Comparison of ENCODE assay signal across 9 mouse cellular contexts in the genomic region with DNA sequence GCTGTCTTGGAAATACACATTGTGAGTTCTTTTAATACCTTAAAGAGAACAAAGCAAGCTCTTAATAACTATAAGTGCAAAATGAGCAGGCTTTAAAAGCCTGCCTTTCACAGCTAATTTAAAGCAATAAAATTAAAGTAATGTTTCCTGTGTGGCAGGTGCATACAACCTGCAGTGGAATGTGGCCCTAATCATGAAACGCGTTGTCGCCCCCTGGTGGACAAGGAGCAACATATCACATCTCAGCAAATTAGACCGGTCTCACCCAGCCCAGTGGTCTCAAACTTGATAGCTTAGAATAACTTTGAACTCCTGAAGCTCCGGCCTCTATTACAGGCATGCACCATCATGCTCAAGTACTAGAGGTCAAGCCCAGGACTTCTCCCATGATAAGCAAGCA. TPM values are rescaled to one million over a fixed set of nuclear protein-coding genes. Genes with fewer than 3 reads are reported as not detected.
DNase-seq lines count a peak whose midpoint lies in the region; ATAC-seq and TF ChIP-seq lines count a peak whose summit lies in the region.
"Had no signal": no experiment of that assay in that cellular context is flagged by ENCODE, and none has a peak within 500 bp of the region (broad histone marks: within the 10 kb centered on the region; RNA-seq: fewer than 3 reads in every experiment).

No protein-coding gene starts in this region.

- peaks cover 42% of the 10 kb centered on the region for H3K36me3 ChIP-seq in E14TG2a.4 (ENCODE audit: insufficient read depth, low read length)
- H3K36me3 ChIP-seq: limb, embryonic 13.5 days had no signal

- peak; percentile 71 for ATAC-seq in granulocyte monocyte progenitor cell, adult 5-6 weeks (replicated peaks; ENCODE audit: poor library complexity, severe bottlenecking)

- peaks cover 20% of the 10 kb centered on the region for H3K4me1 ChIP-seq in E14TG2a.4 (replicated peaks; ENCODE audit: low read depth, low read length)
- H3K4me1 ChIP-seq: limb, embryonic 13.5 days had no signal

- TF ChIP-seq CTCF in E14TG2a.4 (conservative IDR thresholded peaks at IDR 0.05; ENCODE audit: low read length): peak; percentile 78

- no peak overlapping the region for H3K4me3 ChIP-seq in E14TG2a.4 (replicated peaks; ENCODE audit: low read length)
- H3K4me3 ChIP-seq: limb, embryonic 13.5 days had no signal

- no peaks in the 10 kb centered on the region for H3K9me3 ChIP-seq in E14TG2a.4 (ENCODE audit: low read length)
- H3K9me3 ChIP-seq: limb, embryonic 13.5 days had no signal

- peak; percentile 85 for DNase-seq in R1 (ENCODE audit: low read depth, low spot score)
- peak; percentile 85 to 86 for DNase-seq in cerebellum, postnatal 36 days
- peak; percentile 68 to 91 for DNase-seq in kidney, postnatal 36 days
- peak; percentile 77 for DNase-seq in lung, postnatal 25 days (ENCODE audit: low spot score)
- peak; percentile 85 for DNase-seq in right cerebral cortex, postnatal 4 days
- DNase-seq in yolk sac, embryonic 10.5 days (ENCODE audit: low spot score): peak; percentile 66

- H3K27me3 ChIP-seq in E14TG2a.4 (ENCODE audit: insufficient read depth, low read length): no peaks in the 10 kb centered on the region

RNA-seq across cellular contexts. Expression of gene Rad9b, which starts 9.8 kb away (rescaled TPM):
- total RNA-seq in granulocyte monocyte progenitor cell, adult 5-6 weeks (2014; fragmentation: Nextera tagmentation): 1.2 and 3.3 TPM in 2 replicates
- 4.6 and 5.6 TPM in 2 replicates for total RNA-seq in granulocyte monocyte progenitor cell, adult 5-6 weeks (2017)

RNA-seq across cellular contexts. Expression of gene Vps29, which starts 9.9 kb away (rescaled TPM):
- total RNA-seq in granulocyte monocyte progenitor cell, adult 5-6 weeks (2014; fragmentation: Nextera tagmentation): 118 and 128 TPM in 2 replicates
- 89.8 and 105 TPM in 2 replicates for total RNA-seq in granulocyte monocyte progenitor cell, adult 5-6 weeks (2017)

RNA-seq across cellular contexts. Expression of gene Gpn3, which starts 27.4 kb away (rescaled TPM):
- 35.0 and 59.8 TPM in 2 replicates for total RNA-seq in granulocyte monocyte progenitor cell, adult 5-6 weeks (2014; fragmentation: Nextera tagmentation)
- 42.2 and 51.9 TPM in 2 replicates for total RNA-seq in granulocyte monocyte progenitor cell, adult 5-6 weeks (2017)

RNA-seq across cellular contexts. Expression of gene Fam216a, which starts 27.9 kb away (rescaled TPM):
- total RNA-seq in granulocyte monocyte progenitor cell, adult 5-6 weeks (2014; fragmentation: Nextera tagmentation): 13.4 and 21.1 TPM in 2 replicates
- 51.9 and 57.9 TPM in 2 replicates for total RNA-seq in granulocyte monocyte progenitor cell, adult 5-6 weeks (2017)

RNA-seq across cellular contexts. Expression of gene Arpc3, which starts 47.4 kb away (rescaled TPM):
- total RNA-seq in granulocyte monocyte progenitor cell, adult 5-6 weeks (2014; fragmentation: Nextera tagmentation): 271 and 276 TPM in 2 replicates
- 988 and 1,056 TPM in 2 replicates for total RNA-seq in granulocyte monocyte progenitor cell, adult 5-6 weeks (2017)
